In genomic region chr19:5106074-5106473, GRCm38 (mm10) we compare ENCODE assay signal across 8 mouse cellular contexts. TPM values are rescaled to one million over a fixed set of nuclear protein-coding genes. Genes with fewer than 3 reads are reported as not detected.
A peak's percentile ranks its signal among the peaks of the same experiment; 100 is the strongest.
DNase-seq lines count a peak whose midpoint lies in the region; TF ChIP-seq lines count a peak whose summit lies in the region.

No protein-coding gene starts in this region.

- H3K36me3 ChIP-seq in liver, adult 2 months (ENCODE audit: control insufficient read depth, insufficient read depth, low read length), result peaks cover 18% of the 10 kb centered on the region; the same call in 1 of the 2 replicates
- peaks cover 52% of the 10 kb centered on the region for H3K36me3 ChIP-seq in erythroblast, embryonic 14.5 days (ENCODE audit: control insufficient read depth)
- H3K36me3 ChIP-seq in macrophage (ENCODE audit: inconsistent target), result peaks cover 36% of the 10 kb centered on the region

- H3K4me3 ChIP-seq in liver, adult 2 months (ENCODE audit: insufficient read depth, low read depth, low read length), result peak overlapping the region; percentile 99
- H3K4me3 ChIP-seq in erythroblast, embryonic 14.5 days (replicated peaks), result peak overlapping the region; percentile 65
- peak overlapping the region; percentile 89 for H3K4me3 ChIP-seq in macrophage (ENCODE audit: inconsistent target)

- WGBS in liver, adult 2 months, result 3% methylated on average over 9 of the region's 9 CpGs
- 0% methylated on average over 9 of the region's 9 CpGs for WGBS in macrophage (ENCODE audit: missing documents)

- peak; percentile 74 for DNase-seq in liver, adult 2 months (ENCODE audit: extremely low read depth, low read depth, low spot score)
- DNase-seq in liver, result no peak
- DNase-seq in kidney, adult 11 months, result peak; percentile 53
- DNase-seq in gastrocnemius, adult 8-10 months (ENCODE audit: low spot score in 2 of 2), result no peak
- no peak for DNase-seq in right cerebral cortex, adult 18-20 months
- DNase-seq in layer of hippocampus, adult 9-10 months (ENCODE audit: low spot score), result no peak

- H3K79me2 ChIP-seq in liver, adult 2 months (ENCODE audit: control insufficient read depth, insufficient read depth, low read length), result no peaks in the 10 kb centered on the region; the same call in 1 of the 2 replicates
- H3K79me2 ChIP-seq in macrophage (ENCODE audit: inconsistent target), result peaks cover 26% of the 10 kb centered on the region

- peak; percentile 44; the same call in 1 of the 2 replicates for TF ChIP-seq POLR2A in liver, adult 2 months (IDR thresholded peaks at IDR 0.05; ENCODE audit: extremely low read depth, insufficient read depth, low read length)

- peak overlapping the region; percentile 99 for H3K9ac ChIP-seq in liver, adult 2 months (ENCODE audit: low read depth, low read length)

- no peaks in the 10 kb centered on the region for H3K9me3 ChIP-seq in erythroblast, embryonic 14.5 days (ENCODE audit: control insufficient read depth, low read length)

- H3K4me1 ChIP-seq in liver, adult 2 months (ENCODE audit: control insufficient read depth, insufficient read depth, low read length), result peaks cover 3% of the 10 kb centered on the region
- peaks cover 52% of the 10 kb centered on the region for H3K4me1 ChIP-seq in erythroblast, embryonic 14.5 days (ENCODE audit: control insufficient read depth)

- H3K27ac ChIP-seq in liver, adult 2 months (replicated peaks; ENCODE audit: insufficient read depth, low read depth, low read length), result peak overlapping the region; percentile 99
- peak overlapping the region; percentile 84 for H3K27ac ChIP-seq in macrophage

- no peaks in the 10 kb centered on the region for H3K27me3 ChIP-seq in liver, adult 2 months (ENCODE audit: control insufficient read depth, insufficient read depth, low read length)
- no peaks in the 10 kb centered on the region for H3K27me3 ChIP-seq in erythroblast, embryonic 14.5 days (ENCODE audit: control insufficient read depth)

- TF ChIP-seq CTCF in liver, adult 2 months (IDR thresholded peaks at IDR 0.05; ENCODE audit: low read depth, low read length), result no peak

RNA-seq across cellular contexts. Expression of gene Rab1b, which starts 0.8 kb away (rescaled TPM):
- 82.1 and 98.7 TPM in 2 replicates for total RNA-seq in liver, adult 2 months (2014; rRNA removed)
- polyA plus RNA-seq in liver, adult 2 months (2012; rRNA removed), result 165 and 169 TPM in 2 replicates
- polyA plus RNA-seq in erythroblast, embryonic 14.5 days (2012), result 16.9 and 17.0 TPM in 2 replicates
- 10 to 100 TPM in 24 of 26 experiments, 1 to 10 TPM in 2; 8.2 to 59.2 (median 25.8) TPM for total RNA-seq in macrophage (2018; cell fraction: chromatin; rRNA removed)
- 100 to 1,000 TPM in 20 of 26 experiments, 10 to 100 TPM in 6; 94.3 to 147 (median 122) TPM for total RNA-seq in macrophage (2018; cell fraction: cytosol; rRNA removed)
- 10 to 100 TPM; 25.3 to 82.4 (median 48.6) TPM for total RNA-seq in macrophage (2018; cell fraction: nucleus; rRNA removed)
- 120 to 188 TPM (median 152 TPM) in 3 replicates for polyA plus RNA-seq in macrophage (2018)
- total RNA-seq in gastrocnemius, adult 8-10 months (2022), result 100 to 1,000 TPM; 124 to 137 (median 131) TPM

RNA-seq across cellular contexts. Expression of gene Cnih2, which starts 7.8 kb away (rescaled TPM):
- not detected in 2 replicates for total RNA-seq in liver, adult 2 months (2014; rRNA removed)
- polyA plus RNA-seq in liver, adult 2 months (2012; rRNA removed), result 0.12 and 0.19 TPM in 2 replicates
- 0.12 and 0.17 TPM in 2 replicates for polyA plus RNA-seq in erythroblast, embryonic 14.5 days (2012)
- total RNA-seq in macrophage (2018; cell fraction: chromatin; rRNA removed), result 1 to 10 TPM in 24 of 26 experiments, not detected in 2; 1.0 to 2.7 (median 1.9) TPM
- under 1 TPM in 6 of 26 experiments, not detected in 20; 0.10 to 0.27 (median 0.17) TPM for total RNA-seq in macrophage (2018; cell fraction: cytosol; rRNA removed)
- total RNA-seq in macrophage (2018; cell fraction: nucleus; rRNA removed), result 1 to 10 TPM in 22 of 26 experiments, under 1 TPM in 4; 0.48 to 3.3 (median 1.6) TPM
- 0.28 TPM in 1 of 3 replicates, not detected in the others for polyA plus RNA-seq in macrophage (2018)
- total RNA-seq in gastrocnemius, adult 8-10 months (2022), result not detected

RNA-seq across cellular contexts. Expression of gene Klc2, which starts 12.3 kb away (rescaled TPM):
- 2.4 and 4.6 TPM in 2 replicates for total RNA-seq in liver, adult 2 months (2014; rRNA removed)
- 8.7 and 12.3 TPM in 2 replicates for polyA plus RNA-seq in liver, adult 2 months (2012; rRNA removed)
- polyA plus RNA-seq in erythroblast, embryonic 14.5 days (2012), result 0.52 and 1.2 TPM in 2 replicates
- total RNA-seq in macrophage (2018; cell fraction: chromatin; rRNA removed), result 10 to 100 TPM in 24 of 26 experiments, 1 to 10 TPM in 2; 7.9 to 79.8 (median 49.4) TPM
- total RNA-seq in macrophage (2018; cell fraction: cytosol; rRNA removed), result 10 to 100 TPM in 12 of 26 experiments, 1 to 10 TPM in 14; 5.6 to 15.1 (median 9.8) TPM
- 10 to 100 TPM in 23 of 26 experiments, 1 to 10 TPM in 3; 7.0 to 41.8 (median 21.6) TPM for total RNA-seq in macrophage (2018; cell fraction: nucleus; rRNA removed)
- 9.0 to 14.1 TPM (median 10.4 TPM) in 3 replicates for polyA plus RNA-seq in macrophage (2018)
- 10 to 100 TPM; 60.6 to 68.9 (median 64.0) TPM for total RNA-seq in gastrocnemius, adult 8-10 months (2022)

RNA-seq across cellular contexts. Expression of gene Yif1a, which starts 17.7 kb away (rescaled TPM):
- total RNA-seq in liver, adult 2 months (2014; rRNA removed), result 79.3 and 85.7 TPM in 2 replicates
- polyA plus RNA-seq in liver, adult 2 months (2012; rRNA removed), result 188 and 215 TPM in 2 replicates
- 0.79 and 0.94 TPM in 2 replicates for polyA plus RNA-seq in erythroblast, embryonic 14.5 days (2012)
- 10 to 100 TPM in 21 of 26 experiments, 1 to 10 TPM in 5; 3.9 to 31.8 (median 17.7) TPM for total RNA-seq in macrophage (2018; cell fraction: chromatin; rRNA removed)
- total RNA-seq in macrophage (2018; cell fraction: cytosol; rRNA removed), result 10 to 100 TPM; 21.0 to 34.4 (median 25.4) TPM
- 10 to 100 TPM in 22 of 26 experiments, 1 to 10 TPM in 4; 8.9 to 28.4 (median 14.3) TPM for total RNA-seq in macrophage (2018; cell fraction: nucleus; rRNA removed)
- 32.3 to 57.6 TPM (median 51.7 TPM) in 3 replicates for polyA plus RNA-seq in macrophage (2018)
- 10 to 100 TPM; 37.4 to 44.7 (median 39.8) TPM for total RNA-seq in gastrocnemius, adult 8-10 months (2022)

RNA-seq across cellular contexts. Expression of gene Tmem151a, which starts 20.7 kb away (rescaled TPM):
- total RNA-seq in liver, adult 2 months (2014; rRNA removed), result under 0.01 TPM in 2 replicates
- polyA plus RNA-seq in liver, adult 2 months (2012; rRNA removed), result 0.24 and 0.26 TPM in 2 replicates
- 0.02 TPM in 1 of 2 replicates, not detected in the other for polyA plus RNA-seq in erythroblast, embryonic 14.5 days (2012)
- under 1 TPM in 1 of 26 experiments, not detected in 25; 0.51 TPM for total RNA-seq in macrophage (2018; cell fraction: chromatin; rRNA removed)
- under 1 TPM in 17 of 26 experiments, not detected in 9; 0.03 to 0.33 (median 0.05) TPM for total RNA-seq in macrophage (2018; cell fraction: cytosol; rRNA removed)
- total RNA-seq in macrophage (2018; cell fraction: nucleus; rRNA removed), result under 1 TPM in 4 of 26 experiments, not detected in 22; 0.12 to 0.25 (median 0.15) TPM
- polyA plus RNA-seq in macrophage (2018), result 0.04 to 0.26 TPM (median 0.06 TPM) in 3 replicates
- under 1 TPM in 1 of 4 experiments, not detected in 3; 0.12 TPM for total RNA-seq in gastrocnemius, adult 8-10 months (2022)

Comparison
In these comparisons a context has a peak if more than half of its experiments do, and no peak if none do; other contexts are left out.
1. DNase-seq: peak in liver, adult 2 months (single experiment) and kidney, adult 11 months (single experiment); none in liver (single experiment), gastrocnemius, adult 8-10 months (0 of 2), right cerebral cortex, adult 18-20 months (single experiment) and layer of hippocampus, adult 9-10 months (single experiment).
2. Peak in every context shown above with its lines, with median percentiles within 50 percentile points of each other: H3K4me3 ChIP-seq.